8 mouse cellular contexts compared by ENCODE assay signal in the genomic region with DNA sequence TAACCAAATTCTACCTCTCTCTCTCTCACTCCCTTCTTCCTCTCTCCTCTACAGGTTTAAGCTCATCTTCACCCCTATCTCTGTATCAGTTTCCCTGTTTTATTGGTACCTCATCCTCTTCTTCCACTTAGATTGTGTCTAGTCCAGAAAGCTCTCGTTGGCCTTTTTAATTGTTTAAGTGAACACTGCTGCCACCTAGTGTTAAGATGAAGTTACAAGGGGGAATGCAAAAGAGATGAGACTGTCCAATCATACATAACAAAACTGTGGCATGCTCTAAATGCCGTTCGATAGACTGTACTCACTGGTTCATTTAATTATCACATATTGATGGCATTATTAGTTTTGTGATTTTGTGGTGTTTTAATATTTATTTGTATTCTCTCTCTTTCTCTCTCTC. TPM values are rescaled to one million over a fixed set of nuclear protein-coding genes. Genes with fewer than 3 reads are reported as not detected.
DNase-seq lines count a peak whose midpoint lies in the region; ATAC-seq and TF ChIP-seq lines count a peak whose summit lies in the region.

No protein-coding gene starts in this region.

- H3K9ac ChIP-seq in hindbrain, embryonic 11.5 days (ENCODE audit: low read depth, low read length) = no peak overlapping the region
- H3K9ac ChIP-seq in midbrain, postnatal 0 days (replicated peaks; ENCODE audit: low read length, poor library complexity, severe bottlenecking) = no peak overlapping the region

- DNase-seq in hindbrain, embryonic 11.5 days (ENCODE audit: low spot score) = peak; percentile 74
- no peak for DNase-seq in hindbrain, embryonic 10.5 days (ENCODE audit: low spot score)
- peak; percentile 72 for DNase-seq in thymus, postnatal 0 days (ENCODE audit: low spot score)
- no peak for DNase-seq in thymus, postnatal 4 days
- peak; percentile 57 for DNase-seq in c-Kit-positive CD71-positive TER-119-negative erythroid progenitor cells, embryonic 14.5 days (ENCODE audit: low read depth)
- peak; percentile 84 for DNase-seq in midbrain, postnatal 0 days (ENCODE audit: low spot score)
- no peak for DNase-seq in adrenal gland, adult 2 months
- no peak for DNase-seq in layer of hippocampus, adult 9-11 months

- H3K4me3 ChIP-seq in hindbrain, embryonic 11.5 days (ENCODE audit: low read depth, low read length) = no peak overlapping the region
- no peak overlapping the region for H3K4me3 ChIP-seq in hindbrain, embryonic 10.5 days
- no peak overlapping the region for H3K4me3 ChIP-seq in midbrain, postnatal 0 days (ENCODE audit: low read depth, low read length)

- no peak for ATAC-seq in hindbrain, embryonic 11.5 days (ENCODE audit: low FRiP score)
- no peak for ATAC-seq in midbrain, postnatal 0 days (ENCODE audit: low FRiP score)

- no peak overlapping the region for H3K4me2 ChIP-seq in hindbrain, embryonic 11.5 days (replicated peaks; ENCODE audit: low read depth, low read length)
- H3K4me2 ChIP-seq in midbrain, postnatal 0 days (ENCODE audit: low read depth, low read length, poor library complexity, severe bottlenecking) = no peak overlapping the region

- H3K4me1 ChIP-seq in hindbrain, embryonic 11.5 days (replicated peaks; ENCODE audit: control insufficient read depth, insufficient read depth, low read length) = no peaks in the 10 kb centered on the region
- H3K4me1 ChIP-seq in hindbrain, embryonic 10.5 days (replicated peaks) = peaks cover 6% of the 10 kb centered on the region; the same call in 1 of the 2 replicates
- H3K4me1 ChIP-seq in midbrain, postnatal 0 days (ENCODE audit: insufficient read depth, low read length) = 0 out of 2 replicates have a peak, but pooled peaks cover 2% of the 10 kb centered on the region

- peak; percentile 91 for TF ChIP-seq CTCF in midbrain, postnatal 0 days (IDR thresholded peaks at IDR 0.05)

- no peaks in the 10 kb centered on the region for H3K9me3 ChIP-seq in hindbrain, embryonic 11.5 days (ENCODE audit: control insufficient read depth, low read length)
- no peaks in the 10 kb centered on the region for H3K9me3 ChIP-seq in hindbrain, embryonic 10.5 days
- H3K9me3 ChIP-seq in midbrain, postnatal 0 days (ENCODE audit: low read length) = no peaks in the 10 kb centered on the region

- WGBS in hindbrain, embryonic 11.5 days = 50% methylated on average over 3 of the region's 3 CpGs
- 48% methylated on average over 3 of the region's 3 CpGs for whole genome bisulfite sequencing in hindbrain, embryonic 10.5 days
- WGBS in midbrain, postnatal 0 days = 26% methylated on average over 3 of the region's 3 CpGs

- H3K36me3 ChIP-seq in hindbrain, embryonic 11.5 days (ENCODE audit: control insufficient read depth, insufficient read depth, low read length) = no peaks in the 10 kb centered on the region
- no peaks in the 10 kb centered on the region for H3K36me3 ChIP-seq in hindbrain, embryonic 10.5 days
- no peaks in the 10 kb centered on the region for H3K36me3 ChIP-seq in midbrain, postnatal 0 days (ENCODE audit: insufficient read depth, low read length)

- H3K27me3 ChIP-seq in hindbrain, embryonic 11.5 days (ENCODE audit: control insufficient read depth, insufficient read depth, low read length) = no peaks in the 10 kb centered on the region
- peaks cover 11% of the 10 kb centered on the region; the same call in 1 of the 2 replicates for H3K27me3 ChIP-seq in hindbrain, embryonic 10.5 days (ENCODE audit: insufficient read depth, poor library complexity, severe bottlenecking)
- 0 out of 2 replicates have a peak, but pooled peaks cover 3% of the 10 kb centered on the region for H3K27me3 ChIP-seq in midbrain, postnatal 0 days (ENCODE audit: insufficient read depth, low read length)

- H3K27ac ChIP-seq in hindbrain, embryonic 11.5 days (ENCODE audit: low read depth, low read length) = no peak overlapping the region
- no peak overlapping the region for H3K27ac ChIP-seq in hindbrain, embryonic 10.5 days
- H3K27ac ChIP-seq in midbrain, postnatal 0 days (ENCODE audit: low read depth, low read length) = no peak overlapping the region

RNA-seq across cellular contexts. Expression of a gene that starts 3.8 kb away (rescaled TPM):
- 0.25 TPM in 1 of 2 replicates, not detected in the other for polyA plus RNA-seq in hindbrain, embryonic 11.5 days (2014; fragmentation: Nextera tagmentation; extraction: Ambion mirVana)
- 0.40 and 0.64 TPM in 2 replicates for polyA plus RNA-seq in hindbrain, embryonic 10.5 days (2016; fragmentation: Nextera tagmentation; extraction: Ambion mirVana)
- 0.09 and 0.18 TPM in 2 replicates for polyA plus RNA-seq in thymus, postnatal 0 days (2015; fragmentation: Nextera tagmentation; extraction: Ambion mirVana)
- 0.61 TPM in 1 of 2 replicates, not detected in the other for total RNA-seq in midbrain, postnatal 0 days (2014; rRNA removed)
- 0.25 and 0.30 TPM in 2 replicates for polyA plus RNA-seq in midbrain, postnatal 0 days (2015; fragmentation: Nextera tagmentation; extraction: Ambion mirVana)
- total RNA-seq in adrenal gland, adult 2 months (2021) = not detected
- not detected in 2 replicates for polyA plus RNA-seq in adrenal gland, adult 2 months (2012; rRNA removed)

RNA-seq across cellular contexts. Expression of a gene that starts 30.4 kb away (rescaled TPM):
- polyA plus RNA-seq in hindbrain, embryonic 11.5 days (2014; fragmentation: Nextera tagmentation; extraction: Ambion mirVana) = 0.22 and 0.40 TPM in 2 replicates
- 0.15 and 0.25 TPM in 2 replicates for polyA plus RNA-seq in hindbrain, embryonic 10.5 days (2016; fragmentation: Nextera tagmentation; extraction: Ambion mirVana)
- 0.21 and 0.30 TPM in 2 replicates for polyA plus RNA-seq in thymus, postnatal 0 days (2015; fragmentation: Nextera tagmentation; extraction: Ambion mirVana)
- 1.7 TPM in 1 of 2 replicates, not detected in the other for total RNA-seq in midbrain, postnatal 0 days (2014; rRNA removed)
- polyA plus RNA-seq in midbrain, postnatal 0 days (2015; fragmentation: Nextera tagmentation; extraction: Ambion mirVana) = not detected in 2 replicates
- 1 to 10 TPM; 1.3 to 1.8 TPM for total RNA-seq in adrenal gland, adult 2 months (2021)
- polyA plus RNA-seq in adrenal gland, adult 2 months (2012; rRNA removed) = 0.83 and 1.1 TPM in 2 replicates

RNA-seq across cellular contexts. Expression of a gene that starts 32.6 kb away (rescaled TPM):
- polyA plus RNA-seq in hindbrain, embryonic 11.5 days (2014; fragmentation: Nextera tagmentation; extraction: Ambion mirVana) = 7.0 and 8.5 TPM in 2 replicates
- 5.7 and 6.5 TPM in 2 replicates for polyA plus RNA-seq in hindbrain, embryonic 10.5 days (2016; fragmentation: Nextera tagmentation; extraction: Ambion mirVana)
- 18.9 and 21.9 TPM in 2 replicates for polyA plus RNA-seq in thymus, postnatal 0 days (2015; fragmentation: Nextera tagmentation; extraction: Ambion mirVana)
- total RNA-seq in midbrain, postnatal 0 days (2014; rRNA removed) = 5.7 and 6.4 TPM in 2 replicates
- polyA plus RNA-seq in midbrain, postnatal 0 days (2015; fragmentation: Nextera tagmentation; extraction: Ambion mirVana) = 0.82 and 1.6 TPM in 2 replicates
- total RNA-seq in adrenal gland, adult 2 months (2021) = 10 to 100 TPM; 32.8 to 50.0 TPM
- 4.3 and 5.6 TPM in 2 replicates for polyA plus RNA-seq in adrenal gland, adult 2 months (2012; rRNA removed)

Comparison
In these comparisons a context has a peak if more than half of its experiments do, and no peak if none do; other contexts are left out.
1. DNase-seq: peak in hindbrain, embryonic 11.5 days (single experiment), thymus, postnatal 0 days (single experiment), c-Kit-positive CD71-positive TER-119-negative erythroid progenitor cells, embryonic 14.5 days (single experiment) and midbrain, postnatal 0 days (single experiment); none in hindbrain, embryonic 10.5 days (single experiment), thymus, postnatal 4 days (single experiment), adrenal gland, adult 2 months (single experiment) and layer of hippocampus, adult 9-11 months (single experiment).